Mouse (Mus musculus): ENCODE measurements at regions not wholly inside any gene's neighbourhood (a gene's known extent, or its start where the extent isn't known, plus 50 kb on each side); places are given as distances from the start of the nearest gene placed in this dataset.

GRCm38 (mm10) chr17:45966736-45967135, 65.4 kb downstream of the Vegfa start:
- no peak for ATAC-seq (ENCODE audit: low TSS enrichment)

GRCm38 (mm10) chr17:45964031-45964430, 68.1 kb downstream of the Vegfa start:
- no peak for ATAC-seq (ENCODE audit: low TSS enrichment)

- ATAC-seq (ENCODE audit: low TSS enrichment): no peak
Measured at GRCm38 (mm10) chr17:45963332-45963731, 68.8 kb downstream of the Vegfa start.

- no peak for ATAC-seq (ENCODE audit: low TSS enrichment)
Measured at GRCm38 (mm10) chr17:45961626-45962319, 70.4 kb downstream of the Vegfa start.

GRCm38 (mm10) chr17:45958094-45958881, 73.9 kb downstream of the Vegfa start:
- ATAC-seq (ENCODE audit: low TSS enrichment): no peak

- ATAC-seq (ENCODE audit: low TSS enrichment): no peak
Measured at GRCm38 (mm10) chr17:45955481-45955880, 76.7 kb downstream of the Vegfa start.

GRCm38 (mm10) chr17:45954824-45955223, 77.3 kb downstream of the Vegfa start:
- no peak for ATAC-seq (ENCODE audit: low TSS enrichment)

GRCm38 (mm10) chr17:45953523-45953922, 78.6 kb downstream of the Vegfa start:
- ATAC-seq (ENCODE audit: low TSS enrichment): no peak

- ATAC-seq (ENCODE audit: low TSS enrichment): no peak
Measured at GRCm38 (mm10) chr17:45950533-45951164, 81.5 kb downstream of the Vegfa start.

GRCm38 (mm10) chr17:45949141-45949540, 83.0 kb downstream of the Vegfa start:
- no peak for ATAC-seq (ENCODE audit: low TSS enrichment)

- no peak for ATAC-seq (ENCODE audit: low TSS enrichment)
Measured at GRCm38 (mm10) chr17:45948314-45948935, 83.7 kb downstream of the Vegfa start.

GRCm38 (mm10) chr17:45945005-45945404, 87.2 kb downstream of the Vegfa start:
- ATAC-seq (ENCODE audit: low TSS enrichment): no peak

- no peak for ATAC-seq (ENCODE audit: low TSS enrichment)
Measured at GRCm38 (mm10) chr17:45943244-45943643, 88.9 kb downstream of the Vegfa start.

GRCm38 (mm10) chr17:45941890-45942375, 90.2 kb downstream of the Vegfa start:
- ATAC-seq (ENCODE audit: low TSS enrichment): no peak

GRCm38 (mm10) chr17:45940121-45940813, 91.9 kb downstream of the Vegfa start:
- ATAC-seq (ENCODE audit: low TSS enrichment): no peak

- no peak for ATAC-seq (ENCODE audit: low TSS enrichment)
Measured at GRCm38 (mm10) chr17:45938284-45938683, 93.9 kb downstream of the Vegfa start.

GRCm38 (mm10) chr17:45936577-45936976, 95.6 kb downstream of the Vegfa start:
- no peak for ATAC-seq (ENCODE audit: low TSS enrichment)

GRCm38 (mm10) chr17:45935291-45935690, 96.9 kb downstream of the Vegfa start:
- no peak for ATAC-seq (ENCODE audit: low TSS enrichment)

GRCm38 (mm10) chr17:45934002-45934401, 98.2 kb downstream of the Vegfa start:
- no peak for ATAC-seq (ENCODE audit: low TSS enrichment)

GRCm38 (mm10) chr17:45933034-45933433, 99.1 kb downstream of the Vegfa start:
- no peak for ATAC-seq (ENCODE audit: low TSS enrichment)

GRCm38 (mm10) chr17:45932611-45933010, 99.6 kb downstream of the Vegfa start:
- ATAC-seq (ENCODE audit: low TSS enrichment): no peak

- ATAC-seq (ENCODE audit: low TSS enrichment): no peak
Measured at GRCm38 (mm10) chr17:45929591-45929990, 102.6 kb downstream of the Vegfa start.
